Mouse (Mus musculus): Measurements from ENCODE around the gene Hook2.

The Hook2 gene

GRCm38 (mm10) chr8:84973079-84973478 is 17.3 kb upstream of the Hook2 start:
- peak; percentile 28 for DNase-seq (ENCODE audit: low spot score)

- DNase-seq (ENCODE audit: low spot score), result peak; percentile 75
Observed at GRCm38 (mm10) chr8:84973803-84974542, 16.4 kb upstream of the Hook2 start.

DNA sequence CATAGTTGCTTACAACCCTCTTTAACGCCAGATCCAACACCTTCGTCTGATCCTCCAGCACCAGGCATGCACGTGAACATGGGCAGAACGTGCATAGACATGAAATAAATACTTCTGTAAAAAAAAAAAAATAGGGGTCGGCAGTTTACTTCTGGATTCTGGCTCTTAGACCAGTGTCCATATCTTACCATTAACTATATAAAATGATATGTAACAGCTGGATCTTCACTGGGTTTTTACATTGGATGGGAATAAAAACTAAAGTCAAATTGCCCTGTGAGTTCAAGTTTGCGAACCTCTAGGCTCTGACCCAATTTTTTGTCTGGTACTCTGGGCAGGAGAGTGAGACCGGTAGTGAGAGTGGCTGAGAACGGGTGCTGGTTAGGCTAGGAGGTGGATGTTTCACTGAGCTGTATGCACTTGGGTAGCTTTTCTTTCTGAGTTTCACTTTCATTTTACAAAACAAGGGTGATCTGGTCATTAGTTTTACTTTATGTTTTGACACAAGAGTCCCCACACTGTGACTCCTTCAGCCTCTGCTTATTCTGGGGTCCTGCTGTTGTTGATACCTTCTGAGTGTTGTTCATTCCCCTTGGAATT is 15.8 kb upstream of the Hook2 start:
- peak; percentile 50 for DNase-seq (ENCODE audit: low spot score)

DNA sequence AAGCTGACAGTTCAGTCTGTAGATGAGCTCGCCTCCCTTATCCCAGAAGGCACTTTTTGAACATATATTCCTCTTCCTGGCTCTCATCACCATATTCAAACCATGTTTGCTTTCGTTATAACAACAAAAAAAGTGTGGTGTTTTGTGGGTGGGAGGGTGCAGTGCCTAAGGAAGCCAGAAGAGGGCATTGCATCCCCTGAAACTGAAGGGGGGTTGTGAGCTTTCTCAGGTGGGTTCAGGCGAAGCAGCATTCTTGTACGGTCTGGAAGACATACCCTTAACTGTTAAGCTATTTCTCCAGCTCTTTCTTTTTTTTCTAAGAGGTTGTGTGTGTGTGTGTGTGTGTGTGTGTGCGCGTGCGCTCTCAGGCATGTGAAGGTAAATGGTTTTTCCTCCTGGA is 15.0 kb upstream of the Hook2 start:
- DNase-seq (ENCODE audit: low spot score), result peak; percentile 79

DNA sequence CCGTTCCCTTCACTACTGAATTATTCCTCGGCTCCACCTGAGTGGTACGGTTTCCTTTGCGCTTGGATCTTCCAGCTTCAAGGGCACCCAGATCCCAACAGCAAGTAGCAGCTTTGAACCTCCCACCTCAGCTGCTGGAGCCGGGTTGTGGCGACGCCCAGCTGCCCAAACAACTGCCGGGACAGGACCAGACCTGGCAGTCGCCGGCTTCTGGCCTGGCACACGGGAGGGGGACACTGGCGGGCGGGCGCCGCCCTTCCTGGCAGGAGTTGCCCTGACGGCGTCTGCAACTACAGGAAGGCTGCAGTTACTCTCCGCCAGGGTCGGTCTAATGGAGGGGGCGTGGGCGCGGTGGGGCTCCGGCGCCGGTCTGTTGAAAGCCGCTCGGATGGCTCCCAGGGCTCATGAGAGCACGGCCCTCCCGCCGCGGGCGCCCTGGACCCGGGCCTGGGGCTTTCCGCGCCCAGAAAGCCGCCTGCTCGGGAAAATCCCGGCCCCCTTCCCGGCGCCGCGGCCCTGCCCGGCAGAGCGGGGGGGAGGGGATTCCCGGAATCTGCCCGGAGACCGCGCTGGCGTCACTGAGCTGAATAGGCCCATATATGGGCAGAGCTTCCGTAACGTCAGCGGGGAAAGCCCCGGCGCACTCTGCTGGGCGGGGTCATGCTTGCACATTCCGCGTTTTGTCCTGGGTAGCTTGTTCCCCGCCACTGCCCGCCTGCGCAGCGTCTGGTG is 14.2 kb upstream of the Hook2 start:
- peak; percentile 95 for DNase-seq (ENCODE audit: low spot score)

DNA sequence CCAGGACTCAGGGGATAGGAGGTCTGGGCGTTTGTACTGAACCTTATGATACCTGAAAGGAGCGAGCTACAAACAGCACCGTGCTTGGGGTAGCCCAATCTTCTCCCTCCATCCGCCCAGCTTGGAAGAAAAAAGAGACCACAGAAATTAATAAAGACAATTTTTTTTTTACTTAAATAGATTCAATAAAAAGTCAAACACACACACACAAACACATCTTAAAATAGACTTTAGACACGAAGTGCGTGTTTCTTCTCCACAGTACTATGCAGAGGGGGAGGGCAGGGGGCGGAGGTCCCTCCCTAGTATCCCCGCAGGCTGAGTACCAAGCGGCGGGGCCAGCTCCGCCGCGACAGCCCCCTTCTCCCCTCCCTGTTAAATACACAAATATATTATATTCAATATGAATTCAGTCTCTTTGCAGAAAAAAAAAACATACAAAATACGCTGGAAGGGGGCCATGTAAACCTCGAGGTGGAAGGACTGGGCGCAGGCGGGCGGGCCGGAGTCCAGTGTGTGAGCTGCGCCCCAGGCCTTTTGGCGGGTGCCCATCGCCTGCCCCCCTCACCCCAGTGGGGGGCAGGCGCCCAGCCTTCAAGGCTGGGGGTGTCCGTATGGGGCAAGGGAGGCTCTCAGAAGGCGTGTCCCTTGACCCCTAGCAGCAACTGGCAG is 13.5 kb upstream of the Hook2 start:
- DNase-seq (ENCODE audit: low spot score), result no peak

DNA sequence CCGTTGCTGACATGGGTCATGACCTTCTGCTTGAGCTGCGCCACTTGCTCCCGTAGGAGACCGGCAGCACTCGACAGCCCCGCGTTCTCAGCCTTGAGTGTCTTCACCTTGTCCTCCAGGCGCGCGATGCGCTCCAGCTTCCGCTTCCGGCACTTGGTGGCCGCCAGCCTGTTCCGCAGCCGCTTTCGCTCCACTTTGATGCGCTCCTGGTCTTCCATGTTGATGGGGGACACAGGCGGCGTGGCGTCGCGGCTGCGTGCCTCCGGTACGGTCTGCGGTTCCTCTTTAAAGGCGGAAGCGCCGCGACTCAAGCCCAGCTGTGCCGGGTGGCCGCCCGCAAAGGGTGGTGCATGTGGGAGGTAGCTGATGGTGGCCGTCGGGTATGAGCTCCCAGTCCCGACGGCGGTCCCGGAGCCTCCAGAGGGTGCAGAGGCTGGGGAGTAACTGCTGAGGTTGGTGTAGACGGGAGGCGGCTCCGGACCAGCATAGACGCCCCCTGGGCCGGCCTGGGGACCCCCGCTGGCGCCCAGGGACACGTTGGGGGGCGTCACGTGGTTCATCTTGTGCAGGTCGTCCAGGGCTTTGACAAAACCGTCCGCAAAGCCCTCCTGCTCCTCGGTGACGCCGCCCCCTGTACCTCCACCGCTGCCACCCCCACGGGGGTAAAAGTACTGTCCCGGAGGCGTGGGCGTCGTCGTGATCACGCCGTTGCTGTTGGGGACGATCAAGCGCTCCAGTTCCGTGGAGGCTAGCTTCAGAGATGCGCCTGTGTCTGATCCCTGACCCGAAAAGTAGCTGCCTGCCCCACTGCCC is 12.8 kb upstream of the Hook2 start:
- DNase-seq (ENCODE audit: low spot score), result peak; percentile 53

DNA sequence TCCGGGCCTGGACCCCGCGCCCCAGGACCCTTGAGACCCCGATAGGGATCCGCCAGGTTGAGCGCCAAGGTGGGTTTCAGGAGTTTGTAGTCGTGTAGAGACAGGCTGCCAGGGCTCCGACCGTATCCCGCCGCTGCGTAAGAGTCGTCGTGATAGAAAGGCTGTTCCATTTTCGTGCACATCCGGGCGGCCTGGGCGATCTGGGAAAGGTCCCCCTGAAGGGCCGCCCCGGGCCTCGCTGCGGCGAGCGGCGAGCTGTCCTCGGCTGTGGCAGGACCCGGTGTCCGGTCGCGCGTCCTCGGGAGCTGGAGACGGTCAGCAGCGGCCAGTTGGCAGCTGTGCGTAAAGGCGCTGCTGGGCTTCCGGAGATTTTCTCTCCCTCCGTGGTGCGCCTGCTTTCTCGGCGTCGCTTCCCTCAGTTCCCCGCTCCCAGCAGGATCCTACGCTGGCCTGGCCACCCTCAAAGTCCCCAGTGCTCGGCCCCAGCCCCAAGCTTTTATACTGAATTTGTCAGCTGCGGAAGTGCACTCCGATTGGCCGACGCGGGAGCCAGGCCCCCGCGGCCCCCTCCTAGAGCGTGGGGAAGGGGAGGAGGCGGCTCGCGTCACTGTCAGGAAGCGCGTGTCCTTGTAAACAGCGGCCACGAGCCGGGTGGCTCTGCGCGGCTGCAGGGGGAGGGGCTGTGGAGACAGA is 12.0 kb upstream of the Hook2 start, which contains the start of gene Junb:
Junb (minus strand) TSS at position 471 of the 693 bp plus-strand sequence.
- peak; percentile 86 for DNase-seq (ENCODE audit: low spot score)

DNA sequence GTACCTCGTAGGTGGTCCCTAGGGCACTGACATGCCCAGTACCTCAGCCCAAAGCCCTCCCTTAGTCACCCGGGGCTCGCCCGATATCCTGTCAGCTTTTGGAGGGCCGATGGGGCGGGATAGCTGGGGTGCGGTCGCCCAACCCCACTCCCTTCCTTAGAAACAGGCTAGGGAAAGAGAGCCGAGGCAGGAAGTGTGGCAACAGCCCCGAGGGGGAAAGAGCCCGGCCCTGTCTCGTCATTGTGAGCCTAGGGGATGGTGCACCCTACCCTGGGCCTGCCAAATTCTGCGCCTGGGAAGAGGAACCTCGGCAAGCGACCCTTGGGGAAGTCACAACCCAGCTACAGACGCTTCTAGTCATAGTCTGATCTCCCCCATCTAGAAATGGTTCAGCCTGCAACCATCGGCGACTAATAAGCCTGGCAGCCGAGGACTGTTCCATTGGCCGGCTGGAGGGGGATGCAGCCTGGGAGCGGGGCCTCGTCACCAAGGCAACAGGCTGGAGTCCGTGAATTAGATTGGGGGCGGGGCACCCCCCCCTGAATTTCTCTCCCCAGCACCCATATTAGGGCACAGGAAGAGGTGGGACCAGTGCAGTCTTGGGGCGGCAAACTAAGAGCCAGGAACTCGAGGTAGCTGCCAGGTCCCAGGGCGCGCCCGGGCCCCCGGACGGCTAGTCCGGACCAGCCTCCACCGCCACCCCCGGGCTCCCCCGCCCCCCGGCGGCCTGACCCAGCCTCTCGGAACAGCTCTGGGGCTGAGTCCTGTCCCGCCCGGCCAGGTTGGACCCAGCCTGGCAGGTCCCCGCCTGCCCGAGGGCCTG is 10.6 kb upstream of the Hook2 start:
- DNase-seq (ENCODE audit: low spot score), result peak; percentile 91

GRCm38 (mm10) chr8:84980622-84981358 is 9.6 kb upstream of the Hook2 start:
- no peak for DNase-seq (ENCODE audit: low spot score)

- DNase-seq (ENCODE audit: low spot score), result no peak
Observed at GRCm38 (mm10) chr8:84981644-84982498, 8.5 kb upstream of the Hook2 start.

DNA sequence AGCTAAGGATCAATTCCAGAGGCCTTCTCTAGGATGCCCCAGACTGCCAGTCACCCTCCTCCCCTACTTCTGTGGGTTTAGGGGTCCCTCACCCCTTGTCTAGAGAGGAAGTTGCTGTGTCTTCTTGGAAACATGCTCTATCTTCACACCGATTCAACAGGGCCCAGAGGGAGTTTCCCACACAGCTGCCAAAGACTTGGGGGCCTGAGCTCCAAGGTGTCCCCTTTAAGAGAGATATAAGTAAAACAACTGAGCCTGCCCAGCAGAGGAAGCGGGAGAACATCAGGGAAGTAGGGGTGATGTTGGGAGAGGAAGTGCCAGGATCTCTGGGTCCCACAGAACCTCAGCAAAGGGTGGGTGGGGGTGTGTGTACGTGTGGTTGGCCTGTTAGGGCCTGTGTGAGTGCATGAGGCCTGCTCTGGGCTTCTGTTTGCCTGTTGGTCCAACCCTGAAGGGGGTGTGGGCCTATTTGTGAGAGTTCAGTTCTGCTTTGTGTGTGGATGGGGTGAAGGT is 7.8 kb upstream of the Hook2 start:
- no peak for DNase-seq (ENCODE audit: low spot score)

- DNase-seq (ENCODE audit: low spot score), result no peak
Observed at GRCm38 (mm10) chr8:84984294-84985048, 5.9 kb upstream of the Hook2 start.

DNA sequence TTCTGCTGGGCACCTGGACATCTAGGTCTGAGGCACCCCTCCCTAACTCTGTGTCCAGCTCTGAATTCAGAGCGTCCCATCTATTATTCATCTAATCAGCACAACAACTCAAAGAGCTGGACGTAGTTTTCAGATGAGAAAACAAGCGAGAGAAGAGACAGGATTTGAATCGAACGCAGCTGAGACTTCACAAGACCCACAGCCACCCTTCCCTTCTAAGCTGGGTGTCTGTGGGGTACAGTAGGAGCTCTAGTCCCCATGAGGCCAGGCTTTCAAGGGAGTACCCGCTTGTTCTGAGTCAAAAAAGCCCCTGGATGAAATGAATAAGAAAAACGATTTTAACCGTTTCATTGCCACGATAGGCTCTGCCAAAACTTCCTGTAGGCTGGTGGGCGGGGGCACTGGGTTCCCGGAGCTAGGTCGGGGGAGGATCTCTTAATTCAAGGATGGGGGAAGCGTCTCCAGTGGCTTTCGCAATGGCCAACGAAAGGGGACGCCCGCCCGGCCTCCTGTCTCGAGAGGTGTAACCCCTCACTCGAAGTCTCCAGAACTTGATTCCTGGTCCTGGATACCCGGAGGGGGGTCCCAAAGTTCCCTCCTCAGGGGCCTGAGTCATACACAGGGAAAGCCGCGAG is 5.2 kb upstream of the Hook2 start:
- DNase-seq (ENCODE audit: low spot score), result peak; percentile 22

DNA sequence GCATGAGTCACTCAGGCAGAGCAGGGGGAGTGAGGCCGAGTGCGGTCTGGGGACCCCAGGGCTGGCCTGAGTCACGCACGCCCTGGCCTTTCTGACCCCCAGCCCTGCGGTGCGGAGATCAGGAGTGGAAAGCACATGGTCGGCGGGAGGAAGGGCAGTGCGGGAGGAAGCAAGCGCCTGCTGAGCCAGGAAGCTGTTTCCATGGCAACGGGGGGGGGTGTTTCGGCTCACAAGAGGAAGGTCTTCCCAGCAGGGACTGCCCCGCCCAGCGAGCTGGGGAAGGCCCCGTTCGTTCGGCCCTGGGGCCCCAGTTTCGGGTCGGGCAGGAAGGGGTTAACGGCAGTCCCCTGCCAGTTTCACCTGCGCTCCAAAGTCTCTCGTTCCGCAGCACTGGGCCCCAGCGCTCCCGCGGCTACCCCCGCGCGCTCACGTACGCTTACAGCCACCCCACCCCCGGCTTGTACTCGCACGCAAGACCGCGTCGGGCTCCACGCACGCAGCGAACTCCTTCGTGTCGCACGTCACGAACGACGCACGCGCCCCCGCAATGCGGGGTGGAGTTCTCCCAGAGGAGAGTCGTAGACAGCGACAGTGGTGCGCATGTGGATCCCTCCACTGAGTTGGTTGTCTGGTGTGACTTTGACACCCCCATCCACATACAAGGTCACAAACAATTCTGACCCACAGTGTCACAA is 4.6 kb upstream of the Hook2 start:
- peak; percentile 68 for DNase-seq (ENCODE audit: low spot score)

- DNase-seq (ENCODE audit: low spot score), result peak; percentile 50
Observed at GRCm38 (mm10) chr8:84986379-84986945, 3.9 kb upstream of the Hook2 start.
